Mouse (Mus musculus): ENCODE measurements around the gene Sucnr1. TPM values are rescaled to one million over a fixed set of nuclear protein-coding genes. Genes with fewer than 3 reads are reported as not detected.
"Not testable (repeated sequence)": the region's sequence is repeated elsewhere in the genome, so short reads cannot be mapped to it uniquely, and the experiment has no call there.

The Sucnr1 gene
- polyA plus RNA-seq, 1 experiment from 2014 or later = not detected

DNA sequence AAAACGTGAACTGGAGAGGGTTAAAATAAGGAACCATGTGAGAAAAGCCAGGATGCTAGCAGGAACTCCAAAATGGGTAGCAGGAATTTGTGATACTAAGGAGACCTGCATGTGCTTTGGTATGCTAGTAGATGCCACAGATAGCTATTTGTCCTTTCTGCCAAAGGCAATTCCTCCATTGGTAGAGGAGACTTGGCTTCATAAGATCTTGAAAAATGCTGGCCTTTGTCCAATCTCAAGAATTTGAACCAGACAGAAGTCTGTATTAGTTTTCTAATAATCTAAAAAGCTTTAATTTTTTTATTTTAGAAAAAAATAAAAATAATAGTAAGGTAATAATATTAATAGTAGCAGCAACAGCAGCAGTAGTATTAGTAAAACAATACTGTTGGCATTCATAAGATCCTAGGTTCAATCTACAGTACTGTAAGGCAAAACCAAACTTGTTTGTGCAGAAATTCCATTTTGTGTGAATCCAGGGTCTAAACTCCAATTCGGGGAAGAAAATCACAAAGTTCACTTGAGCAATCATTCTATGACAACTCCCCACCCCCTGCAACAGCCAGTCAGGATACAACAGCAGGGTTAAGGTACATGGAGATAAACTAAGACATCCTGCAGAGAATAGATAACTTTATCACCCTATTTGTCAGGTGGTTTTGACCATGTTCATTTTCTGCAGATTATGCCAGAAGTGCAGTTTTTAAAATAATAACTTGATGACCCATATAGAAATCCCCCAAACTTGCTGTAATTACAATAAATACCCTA, 12.9 kb downstream of the Sucnr1 start:
- H3K9ac ChIP-seq = no peak overlapping the region
- no peaks in the 10 kb centered on the region for H3K27me3 ChIP-seq (replicated peaks)
- H3K4me2 ChIP-seq = no peak overlapping the region
- H3K9me3 ChIP-seq (replicated peaks) = no peaks in the 10 kb centered on the region
- no peak overlapping the region for H3K27ac ChIP-seq
- 35% methylated on average over 2 of the region's 2 CpGs for WGBS (ENCODE audit: insufficient replicate concordance)
- H3K4me1 ChIP-seq = peaks cover 6% of the 10 kb centered on the region
- H3K36me3 ChIP-seq = no peaks in the 10 kb centered on the region
- 0 out of 2 replicates have a peak, but pooled peaks have one; percentile 62 for ATAC-seq
- no peak overlapping the region for H3K4me3 ChIP-seq

DNA sequence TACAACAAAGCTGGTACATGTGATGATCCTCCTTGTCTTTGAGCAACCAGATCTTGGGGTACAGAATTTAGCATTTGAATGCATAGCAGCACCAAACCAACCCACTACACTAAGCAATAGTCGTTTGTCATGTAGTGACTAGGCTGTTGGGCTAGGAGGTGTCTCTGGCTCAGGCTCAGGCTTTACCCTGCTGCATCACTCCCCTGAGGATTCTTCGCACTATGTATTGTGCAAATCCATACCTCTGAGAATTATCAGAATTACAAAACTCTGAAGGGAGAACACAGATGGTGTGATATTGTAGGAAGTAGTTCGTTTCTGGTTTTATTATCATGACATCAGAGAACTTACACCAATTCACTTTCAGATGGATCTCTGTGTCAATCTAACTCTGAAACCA, 15.3 kb downstream of the Sucnr1 start:
- WGBS (ENCODE audit: insufficient replicate concordance) = 59% methylated on average over 3 of the region's 3 CpGs

DNA sequence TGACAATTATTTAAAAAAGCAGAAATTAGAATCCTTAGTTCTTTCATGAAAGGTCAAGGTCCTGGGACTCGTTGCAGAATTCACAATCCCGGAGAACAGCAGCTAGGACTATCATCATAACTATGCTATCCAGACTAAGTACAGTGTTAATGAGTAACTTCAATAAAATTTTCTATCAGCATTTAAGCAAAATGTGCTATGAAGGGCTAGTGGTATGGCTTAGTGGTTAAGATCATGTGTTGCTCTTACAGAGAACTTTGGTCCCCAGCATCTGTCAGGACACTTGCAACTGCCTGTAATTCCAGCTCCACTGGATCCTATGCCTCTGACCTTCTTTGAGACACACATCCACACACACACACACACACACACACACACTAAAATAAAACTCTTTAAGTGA, 15.8 kb downstream of the Sucnr1 start:
- no peak overlapping the region for H3K27ac ChIP-seq
- no peaks in the 10 kb centered on the region for H3K9me3 ChIP-seq (replicated peaks)
- ATAC-seq = no peak
- H3K27me3 ChIP-seq (replicated peaks) = no peaks in the 10 kb centered on the region
- WGBS (ENCODE audit: insufficient replicate concordance) = 75% methylated on average over 2 of the region's 2 CpGs
- H3K4me3 ChIP-seq = no peak overlapping the region
- no peak overlapping the region for H3K9ac ChIP-seq
- no peak overlapping the region for H3K4me2 ChIP-seq
- H3K36me3 ChIP-seq = no peaks in the 10 kb centered on the region
- H3K4me1 ChIP-seq = peaks cover 6% of the 10 kb centered on the region

More for the DNA sequence above, 15.3 kb downstream of the Sucnr1 start:
- H3K4me3 ChIP-seq = no peak overlapping the region
- H3K4me2 ChIP-seq = no peak overlapping the region
- no peaks in the 10 kb centered on the region for H3K36me3 ChIP-seq
- no peak overlapping the region for H3K9ac ChIP-seq
- no peak for ATAC-seq
- no peaks in the 10 kb centered on the region for H3K9me3 ChIP-seq (replicated peaks)
- H3K27me3 ChIP-seq (replicated peaks) = no peaks in the 10 kb centered on the region
- peaks cover 6% of the 10 kb centered on the region for H3K4me1 ChIP-seq
- H3K27ac ChIP-seq = no peak overlapping the region

DNA sequence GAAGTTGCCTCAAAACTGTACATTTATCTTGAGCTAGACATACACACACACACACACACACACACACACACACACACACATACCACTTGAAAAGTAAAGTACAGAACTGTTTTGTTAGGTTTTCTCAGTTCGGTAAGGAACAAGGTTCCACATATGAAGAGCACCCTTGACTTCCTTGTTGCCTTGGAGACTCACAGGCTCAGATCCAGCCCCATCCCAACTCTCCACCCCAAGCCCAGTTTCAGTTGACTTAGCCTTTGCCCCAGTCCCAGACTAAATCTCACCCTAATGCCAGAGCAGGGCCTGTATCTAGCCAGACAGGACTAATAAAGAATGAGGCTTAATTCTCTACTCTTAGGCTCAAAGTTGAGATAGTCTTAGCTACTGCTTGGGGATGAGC, 16.9 kb downstream of the Sucnr1 start:
- Histone ChIP-seq H3K27me3 (replicated peaks) (no peaks in the 10 kb centered on the region), H3K36me3 (no peaks in the 10 kb centered on the region), H3K4me2 (no peak overlapping the region), H3K9me3 (replicated peaks) (no peaks in the 10 kb centered on the region), H3K4me3 (no peak overlapping the region), H3K4me1 (peaks cover 6% of the 10 kb centered on the region), H3K27ac (no peak overlapping the region), H3K9ac (no peak overlapping the region)
- 86% methylated on average over 1 of the region's 1 CpGs for WGBS (ENCODE audit: insufficient replicate concordance)
- no peak for ATAC-seq

DNA sequence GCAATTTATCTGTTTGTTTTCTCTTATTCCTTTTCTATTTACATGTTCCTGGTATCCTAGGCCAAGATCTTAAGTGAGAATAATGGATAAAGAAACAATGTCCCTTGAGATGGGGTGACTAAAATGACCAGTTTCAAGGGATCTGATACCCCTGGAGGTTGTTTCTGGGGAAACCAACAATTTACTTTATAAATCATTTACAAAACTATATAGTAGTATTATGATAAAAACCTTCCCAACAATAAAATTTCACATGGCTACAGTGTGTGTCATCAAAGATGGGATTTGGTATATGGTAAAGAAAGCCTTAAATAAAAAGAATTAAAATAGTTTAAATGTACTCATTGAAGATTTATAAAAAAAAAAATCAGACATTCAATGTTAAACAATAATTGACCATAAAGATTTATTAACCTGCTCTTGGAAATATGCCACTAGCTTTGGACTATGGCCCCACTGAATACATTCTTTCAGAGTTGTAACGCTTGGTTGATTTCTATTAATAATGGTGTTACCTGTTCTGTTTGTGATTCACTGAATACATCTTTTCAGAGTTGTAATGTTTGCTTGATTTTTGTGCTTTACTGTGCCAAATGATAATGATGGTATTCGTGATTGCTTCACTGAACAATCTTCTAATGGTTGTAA, 22.9 kb downstream of the Sucnr1 start:
- Histone ChIP-seq H3K4me1 (no peaks in the 10 kb centered on the region), H3K9ac (no peak overlapping the region), H3K27ac (no peak overlapping the region), H3K27me3 (replicated peaks) (no peaks in the 10 kb centered on the region), H3K4me2 (no peak overlapping the region), H3K9me3 (replicated peaks) (0 out of 2 replicates have a peak, but pooled peaks cover 2% of the 10 kb centered on the region), H3K4me3 (no peak overlapping the region), H3K36me3 (no peaks in the 10 kb centered on the region)
- 66% methylated on average over 2 of the region's 2 CpGs for WGBS (ENCODE audit: insufficient replicate concordance)
- ATAC-seq = no peak

DNA sequence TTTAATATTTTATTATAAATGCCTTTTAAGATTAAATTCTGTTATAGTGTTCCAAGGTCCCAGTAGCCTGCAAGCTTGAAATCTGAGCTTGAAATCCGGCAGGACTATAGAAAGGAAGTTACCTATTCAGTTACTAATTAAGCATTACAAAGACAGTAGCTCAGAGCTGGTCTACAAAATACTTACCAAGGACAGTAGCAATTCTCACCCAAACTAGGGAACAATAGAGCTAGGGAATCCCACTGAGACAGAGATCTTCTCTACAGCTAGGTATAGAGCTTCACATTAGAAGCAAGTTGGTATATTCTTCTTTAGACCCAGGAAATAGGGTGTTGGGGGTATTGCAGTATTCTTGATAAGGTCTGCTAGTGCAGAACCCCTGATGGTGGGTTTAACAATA, 24.8 kb downstream of the Sucnr1 start:
- not testable (repeated sequence) for H3K4me1 ChIP-seq; H3K9me3 ChIP-seq (replicated peaks); H3K4me3 ChIP-seq; H3K36me3 ChIP-seq; H3K27ac ChIP-seq; H3K9ac ChIP-seq; H3K4me2 ChIP-seq; H3K27me3 ChIP-seq (replicated peaks); ATAC-seq
- 72% methylated on average over 1 of the region's 1 CpGs for WGBS (ENCODE audit: insufficient replicate concordance)

DNA sequence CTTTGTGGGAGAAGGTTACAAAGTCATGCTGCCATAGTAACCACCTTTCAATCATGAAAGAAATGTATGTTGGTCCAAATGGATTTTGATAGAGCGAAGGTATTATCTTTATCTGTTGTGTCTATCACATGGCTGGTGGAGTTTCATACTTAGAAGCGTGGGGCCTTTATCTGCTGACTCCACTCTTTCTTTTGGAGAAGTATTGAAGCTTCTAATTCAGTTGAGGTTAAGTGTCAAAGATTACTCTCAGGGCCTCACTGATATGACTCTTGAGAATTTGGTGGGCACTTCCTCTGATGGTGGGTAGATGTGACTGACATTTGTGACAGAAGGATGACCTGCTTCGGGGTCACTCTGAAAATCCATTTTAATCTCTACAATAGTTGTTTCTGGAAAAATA, 26.1 kb downstream of the Sucnr1 start:
- 52% methylated on average over 3 of the region's 3 CpGs for WGBS (ENCODE audit: insufficient replicate concordance)
- Histone ChIP-seq H3K27me3 (replicated peaks) (no peaks in the 10 kb centered on the region), H3K9ac (no peak overlapping the region), H3K27ac (no peak overlapping the region), H3K4me2 (no peak overlapping the region), H3K9me3 (replicated peaks) (0 out of 2 replicates have a peak, but pooled peaks cover 2% of the 10 kb centered on the region), H3K36me3 (no peaks in the 10 kb centered on the region), H3K4me1 (no peaks in the 10 kb centered on the region), H3K4me3 (no peak overlapping the region)
- no peak for ATAC-seq

DNA sequence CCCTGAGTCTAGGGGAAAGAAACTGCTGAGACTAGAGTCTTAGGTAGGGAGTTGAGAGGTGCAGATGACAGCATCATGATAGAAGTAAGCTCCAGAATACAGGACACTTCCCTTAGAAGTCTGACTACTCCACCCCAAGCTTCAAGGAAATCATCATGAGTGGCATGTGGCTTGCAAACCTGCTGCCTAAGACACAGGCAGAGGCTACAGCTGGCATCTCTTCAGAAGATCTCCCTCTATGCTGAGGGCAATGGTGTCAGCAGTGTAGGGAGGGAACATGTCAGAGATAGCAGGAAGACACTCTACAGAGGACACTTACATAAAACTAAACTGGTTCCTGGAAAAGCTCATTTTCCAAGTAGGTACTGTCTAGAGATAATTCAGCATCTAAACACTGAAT, 27.1 kb downstream of the Sucnr1 start:
- Histone ChIP-seq H3K4me3 (no peak overlapping the region), H3K9me3 (replicated peaks) (0 out of 2 replicates have a peak, but pooled peaks cover 2% of the 10 kb centered on the region), H3K27ac (no peak overlapping the region), H3K4me1 (no peaks in the 10 kb centered on the region), H3K36me3 (no peaks in the 10 kb centered on the region), H3K27me3 (replicated peaks) (no peaks in the 10 kb centered on the region), H3K9ac (no peak overlapping the region), H3K4me2 (no peak overlapping the region)
- ATAC-seq = no peak

DNA sequence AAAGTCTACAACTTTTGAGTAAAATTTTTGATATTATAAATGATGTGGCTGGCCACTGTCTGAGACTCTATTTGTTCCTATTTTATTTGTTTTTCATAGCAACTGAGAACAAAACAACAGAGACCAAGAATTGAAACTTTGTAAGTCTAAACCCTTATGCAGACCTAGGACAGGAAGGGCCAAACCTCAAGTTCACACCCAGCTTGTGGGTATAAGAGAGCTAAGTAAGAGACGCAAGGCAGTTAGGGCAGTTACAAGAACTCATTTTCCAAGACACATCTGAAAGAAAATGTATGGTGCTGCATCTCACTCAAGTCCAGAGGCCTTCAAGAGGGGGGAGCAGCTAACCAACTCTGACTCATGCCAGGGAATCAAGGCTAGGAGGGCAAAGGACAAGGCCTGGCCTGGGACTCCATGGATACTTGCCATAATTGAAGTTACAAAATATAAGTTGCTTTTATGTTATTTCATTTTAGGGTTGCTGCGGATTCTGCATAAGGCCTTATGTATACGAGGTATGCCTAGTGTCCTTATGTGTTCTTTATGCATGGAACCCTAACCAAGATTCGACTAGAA, 29.6 kb downstream of the Sucnr1 start:
- 66% methylated on average over 4 of the region's 4 CpGs for WGBS (ENCODE audit: insufficient replicate concordance)

DNA sequence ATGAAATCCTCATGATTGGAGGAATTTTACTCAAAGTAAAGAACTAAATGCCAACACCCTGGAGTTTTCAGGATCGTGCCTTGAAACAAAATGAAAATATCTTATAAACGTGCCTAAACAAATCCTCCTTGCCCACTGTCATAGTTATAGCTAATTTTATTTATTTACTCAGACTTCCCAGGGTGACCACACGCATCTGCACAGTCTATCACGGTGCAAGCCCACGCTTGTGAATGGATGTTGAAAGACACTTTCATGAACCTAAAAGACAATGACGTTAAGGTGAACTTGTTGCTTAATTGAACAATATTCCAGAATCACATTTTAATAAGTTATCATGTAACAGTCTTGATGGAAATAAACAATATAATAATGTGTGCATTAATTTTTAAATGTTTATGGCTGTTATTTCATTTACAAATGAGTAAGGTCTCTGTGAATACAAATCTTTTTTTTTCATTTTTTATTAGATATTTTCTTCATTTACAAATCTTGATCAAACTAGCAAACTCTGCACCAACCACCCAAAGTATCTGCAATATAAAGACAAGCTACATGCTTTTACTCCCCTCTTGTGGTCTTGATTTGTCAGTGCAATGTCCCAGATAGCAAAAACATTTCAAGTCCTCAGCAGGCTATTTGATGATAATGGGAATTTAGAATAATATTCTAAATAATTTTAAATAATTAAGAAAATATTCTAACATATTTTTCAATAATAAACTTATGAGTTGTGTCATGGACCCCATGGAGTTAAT, 30.4 kb downstream of the Sucnr1 start:
- no peak overlapping the region for H3K4me3 ChIP-seq
- no peaks in the 10 kb centered on the region for H3K4me1 ChIP-seq
- H3K9me3 ChIP-seq (replicated peaks) = no peaks in the 10 kb centered on the region
- 71% methylated on average over 6 of the region's 6 CpGs for WGBS (ENCODE audit: insufficient replicate concordance)
- H3K36me3 ChIP-seq = no peaks in the 10 kb centered on the region
- H3K27ac ChIP-seq = no peak overlapping the region
- no peak overlapping the region for H3K4me2 ChIP-seq
- H3K27me3 ChIP-seq (replicated peaks) = no peaks in the 10 kb centered on the region
- ATAC-seq = no peak
- H3K9ac ChIP-seq = no peak overlapping the region

More for the DNA sequence above, 29.6 kb downstream of the Sucnr1 start:
- Histone ChIP-seq H3K4me3 (no peak overlapping the region), H3K9ac (no peak overlapping the region), H3K27me3 (replicated peaks) (no peaks in the 10 kb centered on the region), H3K27ac (no peak overlapping the region), H3K36me3 (no peaks in the 10 kb centered on the region), H3K9me3 (replicated peaks) (0 out of 2 replicates have a peak, but pooled peaks cover 2% of the 10 kb centered on the region), H3K4me1 (no peaks in the 10 kb centered on the region), H3K4me2 (no peak overlapping the region)
- no peak for ATAC-seq

DNA sequence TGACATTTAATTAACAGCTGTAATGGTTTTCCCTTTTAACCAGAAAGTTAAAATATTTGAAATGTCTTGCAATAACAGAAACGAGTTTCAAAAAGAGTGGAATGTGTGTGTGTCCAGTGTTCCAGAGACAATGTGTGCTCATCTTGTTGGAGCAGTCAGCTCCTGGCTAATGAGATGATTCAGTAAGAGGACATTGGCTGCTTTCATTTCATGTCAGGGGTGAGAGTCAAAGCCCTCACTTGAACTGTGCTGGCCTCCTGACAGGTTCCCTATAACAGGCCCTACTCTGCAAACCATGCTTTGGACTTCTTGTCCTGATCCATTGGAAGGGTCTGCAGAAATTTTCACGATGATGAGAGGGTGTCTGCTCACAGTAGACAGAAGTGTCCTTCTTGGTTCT, 32.9 kb downstream of the Sucnr1 start:
- H3K27me3 ChIP-seq (replicated peaks) = no peaks in the 10 kb centered on the region
- H3K4me3 ChIP-seq = no peak overlapping the region
- no peak overlapping the region for H3K27ac ChIP-seq
- WGBS (ENCODE audit: insufficient replicate concordance) = 34% methylated on average over 2 of the region's 2 CpGs
- no peak overlapping the region for H3K9ac ChIP-seq
- H3K9me3 ChIP-seq (replicated peaks) = no peaks in the 10 kb centered on the region
- no peaks in the 10 kb centered on the region for H3K36me3 ChIP-seq
- no peaks in the 10 kb centered on the region for H3K4me1 ChIP-seq
- no peak overlapping the region for H3K4me2 ChIP-seq
- ATAC-seq = no peak

DNA sequence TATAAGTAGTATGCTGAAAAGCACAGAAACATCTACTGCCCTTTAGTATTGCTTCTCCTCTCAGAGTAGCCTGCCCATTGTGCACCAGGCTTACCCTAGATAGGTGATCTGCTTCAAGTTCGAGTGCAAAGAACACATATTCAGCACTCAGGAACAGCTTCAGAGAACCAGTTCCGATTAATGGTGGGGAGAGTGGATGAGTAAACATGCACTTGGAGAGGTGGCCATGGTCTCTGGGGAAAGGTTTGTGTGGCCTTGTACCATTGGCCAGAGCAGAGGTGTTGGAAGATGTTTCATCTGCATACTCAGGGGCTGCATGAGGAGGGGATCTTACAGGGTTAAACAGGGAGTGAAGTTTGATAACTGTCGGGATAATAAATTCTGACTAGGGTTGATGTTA, 39.8 kb downstream of the Sucnr1 start:
- Histone ChIP-seq H3K9ac (no peak overlapping the region), H3K9me3 (replicated peaks) (no peaks in the 10 kb centered on the region), H3K27ac (no peak overlapping the region), H3K4me3 (no peak overlapping the region), H3K4me2 (no peak overlapping the region), H3K27me3 (replicated peaks) (no peaks in the 10 kb centered on the region), H3K36me3 (no peaks in the 10 kb centered on the region), H3K4me1 (no peaks in the 10 kb centered on the region)
- ATAC-seq = no peak
- 66% methylated on average over 3 of the region's 3 CpGs for WGBS (ENCODE audit: insufficient replicate concordance)

Measured in liver, embryonic 12.5 days (tissue).